Comparison of ENCODE assay signal across 8 mouse cellular contexts in genomic region chr7:121064309-121064708, GRCm38 (mm10). TPM values are rescaled to one million over a fixed set of nuclear protein-coding genes. Genes with fewer than 3 reads are reported as not detected.
DNase-seq lines count a peak whose midpoint lies in the region; ATAC-seq and TF ChIP-seq lines count a peak whose summit lies in the region.

No protein-coding gene starts in this region.

- POLR2A ChIA-PET in Patski (lab: Charles Lee): no interaction called here

- no peak overlapping the region for H3K9ac ChIP-seq in hindbrain, embryonic 16.5 days (ENCODE audit: low read depth, low read length)
- H3K9ac ChIP-seq in hindbrain, embryonic 12.5 days: no peak overlapping the region

- H3K36me3 ChIP-seq in hindbrain, embryonic 16.5 days (ENCODE audit: control insufficient read depth, insufficient read depth, low read length): no peaks in the 10 kb centered on the region
- H3K36me3 ChIP-seq in hindbrain, embryonic 10.5 days: peaks cover 51% of the 10 kb centered on the region
- H3K36me3 ChIP-seq in hindbrain, embryonic 12.5 days: peaks cover 23% of the 10 kb centered on the region

- ATAC-seq in hindbrain, embryonic 16.5 days: peak; percentile 68; the same call in 1 of the 2 replicates
- peak; percentile 39 for ATAC-seq in Patski
- ATAC-seq in hindbrain, embryonic 12.5 days (ENCODE audit: low FRiP score): no peak

- H3K27me3 ChIP-seq in hindbrain, embryonic 16.5 days (replicated peaks; ENCODE audit: control insufficient read depth, insufficient read depth, low read length): no peaks in the 10 kb centered on the region
- no peaks in the 10 kb centered on the region for H3K27me3 ChIP-seq in hindbrain, embryonic 10.5 days (ENCODE audit: insufficient read depth, poor library complexity, severe bottlenecking)
- H3K27me3 ChIP-seq in Patski: no peaks in the 10 kb centered on the region
- H3K27me3 ChIP-seq in hindbrain, embryonic 12.5 days: no peaks in the 10 kb centered on the region

- in situ Hi-C loops in Patski (cut with MboI; ENCODE audit: low pct_unique_long_range_greater_than_20kb): loop anchor here (10.0 kb wide), 1 partner anchor 100 kb away; no protein-coding TSS in a partner anchor

- CTCF ChIA-PET in Patski (lab: Charles Lee): interaction anchor here (1.0 to 3.2 kb wide), 7 partner anchors 9 to 104 kb away, joined by 3 to 15 read pairs (median 4); partner anchors contain the start of gene Igsf6

- peak; percentile 69 for TF ChIP-seq CTCF in Patski (IDR thresholded peaks at IDR 0.05)

- H3K9me3 ChIP-seq in hindbrain, embryonic 16.5 days (ENCODE audit: control insufficient read depth, low read length): no peaks in the 10 kb centered on the region
- no peaks in the 10 kb centered on the region for H3K9me3 ChIP-seq in hindbrain, embryonic 10.5 days
- H3K9me3 ChIP-seq in hindbrain, embryonic 12.5 days (replicated peaks): no peaks in the 10 kb centered on the region

- H3K4me2 ChIP-seq in hindbrain, embryonic 16.5 days (ENCODE audit: low read length): no peak overlapping the region
- H3K4me2 ChIP-seq in hindbrain, embryonic 12.5 days (replicated peaks): no peak overlapping the region

- H3K4me3 ChIP-seq in hindbrain, embryonic 16.5 days (ENCODE audit: low read length): no peak overlapping the region
- H3K4me3 ChIP-seq in hindbrain, embryonic 10.5 days: no peak overlapping the region
- no peak overlapping the region for H3K4me3 ChIP-seq in hindbrain, embryonic 12.5 days

- H3K27ac ChIP-seq in hindbrain, embryonic 16.5 days (ENCODE audit: low read depth, low read length): no peak overlapping the region
- H3K27ac ChIP-seq in hindbrain, embryonic 10.5 days: no peak overlapping the region
- H3K27ac ChIP-seq in hindbrain, embryonic 12.5 days: no peak overlapping the region

- H3K4me1 ChIP-seq in hindbrain, embryonic 16.5 days (ENCODE audit: control insufficient read depth, insufficient read depth, low read depth, low read length): no peaks in the 10 kb centered on the region; the same call in 1 of the 2 replicates
- H3K4me1 ChIP-seq in hindbrain, embryonic 10.5 days (replicated peaks): no peaks in the 10 kb centered on the region
- no peaks in the 10 kb centered on the region for H3K4me1 ChIP-seq in hindbrain, embryonic 12.5 days

- WGBS in hindbrain, embryonic 16.5 days: 63% methylated on average over 4 of the region's 4 CpGs
- WGBS in hindbrain, embryonic 10.5 days: 69% methylated on average over 4 of the region's 4 CpGs
- WGBS in hindbrain, embryonic 12.5 days: 70% methylated on average over 4 of the region's 4 CpGs

- no peak for DNase-seq in hindbrain, embryonic 10.5 days (ENCODE audit: low spot score)
- DNase-seq in CD4-positive helper T cell, adult 2 months (ENCODE audit: low read depth, low spot score): peak; percentile 74
- DNase-seq in Patski (ENCODE audit: low read depth, low spot score): no peak
- peak; percentile 61 for DNase-seq in lung, postnatal 36 days
- DNase-seq in embryo, embryonic 10.5 days (ENCODE audit: low spot score): no peak
- no peak for DNase-seq in layer of hippocampus, adult 9-10 months (ENCODE audit: low spot score)

RNA-seq across cellular contexts. Expression of gene Igsf6, which starts 10.1 kb away (rescaled TPM):
- 1.0 and 1.2 TPM in 2 replicates for polyA plus RNA-seq in hindbrain, embryonic 16.5 days (2015; fragmentation: Nextera tagmentation; extraction: Ambion mirVana)
- polyA plus RNA-seq in hindbrain, embryonic 10.5 days (2016; fragmentation: Nextera tagmentation; extraction: Ambion mirVana): 1.3 and 1.5 TPM in 2 replicates
- 0.17 TPM for polyA plus RNA-seq in Patski (2021)
- 0.88 and 1.3 TPM in 2 replicates for polyA plus RNA-seq in hindbrain, embryonic 12.5 days (2016; fragmentation: Nextera tagmentation; extraction: Ambion mirVana)

RNA-seq across cellular contexts. Expression of gene Otoa, which starts 17.1 kb away (rescaled TPM):
- 0.20 and 0.29 TPM in 2 replicates for polyA plus RNA-seq in hindbrain, embryonic 16.5 days (2015; fragmentation: Nextera tagmentation; extraction: Ambion mirVana)
- 0.10 and 0.65 TPM in 2 replicates for polyA plus RNA-seq in hindbrain, embryonic 10.5 days (2016; fragmentation: Nextera tagmentation; extraction: Ambion mirVana)
- 0.09 TPM for polyA plus RNA-seq in Patski (2021)
- polyA plus RNA-seq in hindbrain, embryonic 12.5 days (2016; fragmentation: Nextera tagmentation; extraction: Ambion mirVana): 0.56 and 2.3 TPM in 2 replicates

RNA-seq across cellular contexts. Expression of gene Mettl9, which starts 30.1 kb away (rescaled TPM):
- polyA plus RNA-seq in hindbrain, embryonic 16.5 days (2015; fragmentation: Nextera tagmentation; extraction: Ambion mirVana): 167 and 175 TPM in 2 replicates
- 199 and 215 TPM in 2 replicates for polyA plus RNA-seq in hindbrain, embryonic 10.5 days (2016; fragmentation: Nextera tagmentation; extraction: Ambion mirVana)
- 145 TPM for polyA plus RNA-seq in Patski (2021)
- 232 and 238 TPM in 2 replicates for polyA plus RNA-seq in hindbrain, embryonic 12.5 days (2016; fragmentation: Nextera tagmentation; extraction: Ambion mirVana)

Comparison
In these comparisons a context has a peak if more than half of its experiments do, and no peak if none do; other contexts are left out.
1. DNase-seq: peak in CD4-positive helper T cell, adult 2 months (single experiment) and lung, postnatal 36 days (single experiment); none in hindbrain, embryonic 10.5 days (single experiment), Patski (single experiment), embryo, embryonic 10.5 days (single experiment) and layer of hippocampus, adult 9-10 months (single experiment).